Mouse (Mus musculus) lung, postnatal 0 days (tissue): ENCODE data around the gene Trem1.

Experiments
- CTCF ChIP-seq: IDR thresholded peaks from 2 replicates; pipeline ENCODE4 v1.5.1; 2016; ENCODE audit warnings: antibody characterized with exemption, mild to moderate bottlenecking
- EP300 ChIP-seq: IDR thresholded peaks from 2 replicates; pipeline ENCODE4 v1.6.1; 2016; ENCODE audit warnings: antibody characterized with exemption, mild to moderate bottlenecking, control low read depth

- TF ChIP-seq CTCF (no peak), EP300 (no peak)
Measured at GRCm38 (mm10) chr17:48247221-48247928, 14.8 kb downstream of the Trem1 start, which contains the start of gene Trem3.
